Mouse (Mus musculus): ENCODE data around the gene Psg19.

DNA sequence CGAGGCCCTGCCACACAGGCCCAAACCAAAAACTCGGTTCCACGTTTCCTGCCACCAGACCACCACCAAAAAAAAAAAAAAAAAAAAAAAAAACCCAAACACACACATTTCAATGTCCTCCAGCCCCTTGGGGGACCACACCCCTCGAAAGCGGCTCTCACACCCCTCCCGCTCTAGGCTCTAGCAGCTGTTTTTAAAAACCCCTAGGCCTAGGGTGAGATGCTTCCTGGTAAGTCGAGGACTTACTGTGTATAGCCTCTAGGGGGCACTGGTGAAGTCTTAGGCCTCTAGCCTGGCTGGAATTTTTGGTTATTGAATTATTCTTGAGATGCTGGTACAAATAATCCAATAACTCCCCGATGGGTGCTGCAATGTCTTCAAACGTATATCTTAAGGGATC, 30.3 kb upstream of the Psg19 start:
- TF ChIP-seq CTCF (IDR thresholded peaks at IDR 0.05; ENCODE audit: low read depth) (peak; percentile 41; the same call in 1 of the 2 replicates), EP300 (IDR thresholded peaks at IDR 0.05; ENCODE audit: low read depth) (no peak)
